Comparison of ENCODE assay signal across 10 mouse cellular contexts in genomic region chr10:22868386-22868918, GRCm38 (mm10). TPM values are rescaled to one million over a fixed set of nuclear protein-coding genes. Genes with fewer than 3 reads are reported as not detected.
A peak's percentile ranks its signal among the peaks of the same experiment; 100 is the strongest.
DNase-seq lines count a peak whose midpoint lies in the region; ATAC-seq lines count a peak whose summit lies in the region.
"Had no signal": no experiment of that assay in that cellular context is flagged by ENCODE, and none has a peak within 500 bp of the region (broad histone marks: within the 10 kb centered on the region; RNA-seq: fewer than 3 reads in every experiment).

No protein-coding gene starts in this region.

- intact Hi-C loops in left cerebral cortex, postnatal 4 days (cut with DNase I) = no loop called here
- intact Hi-C loops in left cerebral cortex, postnatal 10 days (cut with DNase I) = no loop called here

- DNase-seq in left cerebral cortex, postnatal 4 days = peak; percentile 17
- DNase-seq in left cerebral cortex, postnatal 10 days (ENCODE audit: extremely low spot score in 1 of 2, low spot score in 2 of 2) = no peak
- DNase-seq in lung, postnatal 10 days = peak; percentile 80
- no peak for DNase-seq in layer of hippocampus, adult 9-11 months
- no peak for DNase-seq in thymus, postnatal 25 days
- no peak for DNase-seq in cerebellum, adult 9-10 months

- no peaks in the 10 kb centered on the region for H3K9me3 ChIP-seq in forebrain, embryonic 15.5 days
- no peaks in the 10 kb centered on the region for H3K9me3 ChIP-seq in hindbrain, embryonic 13.5 days

- no peak overlapping the region for H3K4me3 ChIP-seq in forebrain, embryonic 15.5 days
- H3K4me3 ChIP-seq in hindbrain, embryonic 13.5 days = no peak overlapping the region
- H3K4me3 ChIP-seq: myocyte had no signal

- no peak overlapping the region for H3K27ac ChIP-seq in forebrain, embryonic 15.5 days (replicated peaks)
- H3K27ac ChIP-seq in hindbrain, embryonic 13.5 days = no peak overlapping the region

- H3K4me2 ChIP-seq in forebrain, embryonic 15.5 days (replicated peaks) = no peak overlapping the region
- 0 out of 2 replicates have a peak overlapping the region, but pooled peaks have one; percentile 6 for H3K4me2 ChIP-seq in hindbrain, embryonic 13.5 days

- peak; percentile 76 for ATAC-seq in forebrain, embryonic 15.5 days (replicated peaks)
- peak; percentile 68; the same call in 1 of the 2 replicates for ATAC-seq in hindbrain, embryonic 13.5 days (ENCODE audit: low FRiP score)

- H3K9ac ChIP-seq in forebrain, embryonic 15.5 days (replicated peaks) = no peak overlapping the region
- no peak overlapping the region for H3K9ac ChIP-seq in hindbrain, embryonic 13.5 days

- no peaks in the 10 kb centered on the region for H3K36me3 ChIP-seq in forebrain, embryonic 15.5 days
- H3K36me3 ChIP-seq in hindbrain, embryonic 13.5 days = no peaks in the 10 kb centered on the region

- no peaks in the 10 kb centered on the region for H3K27me3 ChIP-seq in forebrain, embryonic 15.5 days
- H3K27me3 ChIP-seq in hindbrain, embryonic 13.5 days = no peaks in the 10 kb centered on the region

- 8% methylated on average over 8 of the region's 8 CpGs for WGBS in forebrain, embryonic 15.5 days
- WGBS in hindbrain, embryonic 13.5 days = 30% methylated on average over 8 of the region's 8 CpGs

- H3K4me1 ChIP-seq in forebrain, embryonic 15.5 days = peaks cover 8% of the 10 kb centered on the region
- peaks cover 7% of the 10 kb centered on the region for H3K4me1 ChIP-seq in hindbrain, embryonic 13.5 days (replicated peaks)

RNA-seq across cellular contexts. Expression of gene Tcf21, which starts 48.5 kb away (rescaled TPM):
- not detected for total RNA-seq in left cerebral cortex, postnatal 4 days (2021)
- not detected for total RNA-seq in left cerebral cortex, postnatal 10 days (2021)
- polyA plus RNA-seq in forebrain, embryonic 15.5 days (2015; fragmentation: Nextera tagmentation; extraction: Ambion mirVana) = 0.29 and 0.45 TPM in 2 replicates
- polyA plus RNA-seq in hindbrain, embryonic 13.5 days (2015; fragmentation: Nextera tagmentation; extraction: Ambion mirVana) = 1.0 and 1.5 TPM in 2 replicates
- total RNA-seq: left cerebral cortex, postnatal 25 days had no signal
- polyA plus RNA-seq: myocyte had no signal

Comparison
In these comparisons a context has a peak if more than half of its experiments do, and no peak if none do; other contexts are left out.
1. DNase-seq: peak in left cerebral cortex, postnatal 4 days (single experiment) and lung, postnatal 10 days (single experiment); none in left cerebral cortex, postnatal 10 days (0 of 2), layer of hippocampus, adult 9-11 months (single experiment), thymus, postnatal 25 days (single experiment) and cerebellum, adult 9-10 months (single experiment).